Mouse (Mus musculus) right cerebral cortex, postnatal 25 days (tissue): ENCODE measurements at regions not wholly inside any gene's neighbourhood (a gene's known extent, or its start where the extent isn't known, plus 50 kb on each side); places are given as distances from the start of the nearest gene placed in this dataset.

Experiments
- DNase-seq: peaks from one replicate; pipeline ENCODE4 v3.0.0; 2022

GRCm38 (mm10) chr10:111787175-111787574 lies 185.3 kb upstream of the Krr1 start:
- DNase-seq = no peak

- no peak for DNase-seq
These were observed 183.2 kb upstream of the Krr1 start for GRCm38 (mm10) chr10:111789264-111789663.

- DNase-seq = no peak
These were observed 181.6 kb upstream of the Krr1 start for GRCm38 (mm10) chr10:111790911-111791310.

- DNase-seq = no peak
These were observed 177.4 kb upstream of the Krr1 start for GRCm38 (mm10) chr10:111795056-111795455.

GRCm38 (mm10) chr10:111795756-111796155 lies 176.7 kb upstream of the Krr1 start:
- DNase-seq = no peak

GRCm38 (mm10) chr10:111798851-111799281 lies 173.6 kb upstream of the Krr1 start:
- DNase-seq = no peak

- DNase-seq = no peak
These were observed 172.4 kb upstream of the Krr1 start for GRCm38 (mm10) chr10:111799850-111800589.

GRCm38 (mm10) chr10:111800590-111800935 lies 171.9 kb upstream of the Krr1 start:
- DNase-seq = no peak

- DNase-seq = no peak
These were observed 171.3 kb upstream of the Krr1 start for GRCm38 (mm10) chr10:111801021-111801793.

- no peak for DNase-seq
These were observed 170.6 kb upstream of the Krr1 start for GRCm38 (mm10) chr10:111801794-111802359.

- no peak for DNase-seq
These were observed 166.1 kb upstream of the Krr1 start for GRCm38 (mm10) chr10:111806333-111806732.

- DNase-seq = no peak
These were observed 165.5 kb upstream of the Krr1 start for GRCm38 (mm10) chr10:111806916-111807315.

- no peak for DNase-seq
These were observed 158.7 kb upstream of the Krr1 start for GRCm38 (mm10) chr10:111813736-111814135.

- DNase-seq = no peak
These were observed 157.8 kb upstream of the Krr1 start for GRCm38 (mm10) chr10:111814648-111815047.

- no peak for DNase-seq
These were observed 157.3 kb upstream of the Krr1 start for GRCm38 (mm10) chr10:111815160-111815559.

GRCm38 (mm10) chr10:111815821-111816599 lies 156.5 kb upstream of the Krr1 start:
- no peak for DNase-seq

GRCm38 (mm10) chr10:111819755-111820451 lies 152.6 kb upstream of the Krr1 start:
- no peak for DNase-seq

- no peak for DNase-seq
These were observed 147.6 kb upstream of the Krr1 start for GRCm38 (mm10) chr10:111824820-111825219.

- DNase-seq = no peak
These were observed 146.3 kb upstream of the Krr1 start for GRCm38 (mm10) chr10:111826033-111826754.

- DNase-seq = no peak
These were observed 145.2 kb upstream of the Krr1 start for GRCm38 (mm10) chr10:111827246-111827645.

- no peak for DNase-seq
These were observed 144.5 kb upstream of the Krr1 start for GRCm38 (mm10) chr10:111827930-111828329.

- DNase-seq = no peak
These were observed 143.9 kb upstream of the Krr1 start for GRCm38 (mm10) chr10:111828610-111829009.
